Mouse (Mus musculus) MEL (cell line): ENCODE measurements around the gene Nr2f2. TPM values are rescaled to one million over a fixed set of nuclear protein-coding genes. Genes with fewer than 3 reads are reported as not detected.

Experiments used
- DNase-seq: peaks from one replicate; pipeline ENCODE4 v3.0.0; 2011; ENCODE audit warnings: low read depth, low spot score
- H3K27ac ChIP-seq: 2 replicates; pipeline ENCODE4 v1.5.1; 2012; ENCODE audit warnings: low read depth, mild to moderate bottlenecking, control low read depth, low read length, moderate library complexity; ENCODE audit not compliant: control insufficient read depth
- H3K27me3 ChIP-seq, 2 experiments: fragments of 150-350 bp in 1 of 2; sonication (generic) in 1 of 2; 2 replicates each; pipeline ENCODE4 v1.6.1; 2012; ENCODE audit warnings: low read length in 2 of 2, mild to moderate bottlenecking in 2 of 2, improper control_type of control experiment in 1 of 2, moderate library complexity in 1 of 2; ENCODE audit not compliant: insufficient read depth in 2 of 2, control insufficient read depth in 1 of 2
- H3K36me3 ChIP-seq, 2 experiments: 2 replicates each; pipeline ENCODE4 v1.6.1; 2012 to 2014; ENCODE audit warnings: low read length in 2 of 2, improper control_type of control experiment in 1 of 2, inconsistent platforms in 1 of 2, mild to moderate bottlenecking in 1 of 2; ENCODE audit not compliant: insufficient read depth in 2 of 2, control insufficient read depth in 1 of 2
- H3K4me1 ChIP-seq, 2 experiments: fragments of 150-350 bp in 1 of 2; sonication (generic) in 1 of 2; 2 replicates each; pipeline ENCODE4 v1.6.1; 2012; ENCODE audit warnings: low read length in 2 of 2, improper control_type of control experiment in 1 of 2, mild to moderate bottlenecking in 1 of 2; ENCODE audit not compliant: insufficient read depth in 2 of 2, control insufficient read depth in 1 of 2
- H3K4me3 ChIP-seq, 2 experiments: fragments of 150-350 bp in 1 of 2; sonication (generic) in 1 of 2; 2 replicates each; pipeline ENCODE4 v1.5.1; 2012; ENCODE audit warnings: low read depth in 2 of 2, low read length in 2 of 2, mild to moderate bottlenecking in 2 of 2, moderate library complexity in 2 of 2, control low read depth in 1 of 2, improper control_type of control experiment in 1 of 2; ENCODE audit not compliant: control insufficient read depth in 1 of 2, insufficient read depth in 1 of 2
- H3K79me2 ChIP-seq: 2 replicates; pipeline ENCODE4 v1.6.1; 2012; ENCODE audit warnings: mild to moderate bottlenecking, low read length, moderate library complexity; ENCODE audit not compliant: control insufficient read depth, poor library complexity, insufficient read depth
- H3K9ac ChIP-seq: 2 replicates; pipeline ENCODE4 v1.6.1; 2012; ENCODE audit warnings: low read depth, mild to moderate bottlenecking, control low read depth, low read length, moderate library complexity; ENCODE audit not compliant: control insufficient read depth, poor library complexity, severe bottlenecking
- H3K9me3 ChIP-seq: fragments of 150-350 bp; sonication (generic); replicated peaks from 2 replicates; pipeline ENCODE4 v1.6.1; 2012; ENCODE audit warnings: mild to moderate bottlenecking, low read length, improper control_type of control experiment, moderate library complexity; ENCODE audit not compliant: insufficient read depth
- BHLHE40 ChIP-seq: IDR thresholded peaks from 2 replicates; pipeline ENCODE4 v1.6.1; 2012; ENCODE audit warnings: low read depth, mild to moderate bottlenecking, inconsistent platforms, low read length, improper control_type of control experiment, borderline replicate concordance
- CTCF ChIP-seq, 3 experiments: IDR thresholded peaks in 2 of 3; conservative IDR thresholded peaks in 1 of 3; 2 replicates each; pipeline ENCODE4 v1.5.1; 2011 to 2012; ENCODE audit warnings: low read length in 3 of 3, low read depth in 2 of 3, mild to moderate bottlenecking in 2 of 3, improper control_type of control experiment in 1 of 3, inconsistent platforms in 1 of 3, mixed read lengths in 1 of 3, moderate library complexity in 1 of 3; ENCODE audit not compliant: control insufficient read depth in 1 of 3, insufficient read depth in 1 of 3, poor library complexity in 1 of 3, severe bottlenecking in 1 of 3
- E2F4 ChIP-seq: IDR thresholded peaks from 2 replicates; pipeline ENCODE4 v1.6.1; 2011; ENCODE audit warnings: low read depth, low read length, improper control_type of control experiment, borderline replicate concordance
- GABPA ChIP-seq: IDR thresholded peaks from 2 replicates; pipeline ENCODE4 v1.6.1; 2012; ENCODE audit warnings: low read depth, mild to moderate bottlenecking, inconsistent platforms, low read length, improper control_type of control experiment, moderate library complexity
- JUND ChIP-seq: IDR thresholded peaks from 2 replicates; pipeline ENCODE4 v1.6.1; 2011; ENCODE audit warnings: low read depth, mild to moderate bottlenecking, improper control_type of control experiment, low read length
- MAFK ChIP-seq: IDR thresholded peaks from 2 replicates; pipeline ENCODE4 v1.6.1; 2011; ENCODE audit warnings: low read depth, mild to moderate bottlenecking, low read length, improper control_type of control experiment, borderline replicate concordance
- MAX ChIP-seq: IDR thresholded peaks from 2 replicates; pipeline ENCODE4 v1.6.1; 2011; ENCODE audit warnings: low read length, improper control_type of control experiment
- MAZ ChIP-seq: IDR thresholded peaks from 2 replicates; pipeline ENCODE4 v1.6.1; 2012; ENCODE audit warnings: low read depth, mild to moderate bottlenecking, inconsistent platforms, low read length, improper control_type of control experiment
- MEF2A ChIP-seq: IDR thresholded peaks from 2 replicates; pipeline ENCODE4 v1.6.1; 2014; ENCODE audit warnings: low read depth, mild to moderate bottlenecking, inconsistent platforms, low read length, improper control_type of control experiment; ENCODE audit not compliant: poor library complexity, insufficient replicate concordance, severe bottlenecking; ENCODE audit errors: extremely low read depth
- MXI1 ChIP-seq: IDR thresholded peaks from 2 replicates; pipeline ENCODE4 v1.6.1; 2011; ENCODE audit warnings: mild to moderate bottlenecking, low read depth, low read length, improper control_type of control experiment
- MYB ChIP-seq: IDR thresholded peaks from 2 replicates; pipeline ENCODE4 v1.6.1; 2011; ENCODE audit warnings: mild to moderate bottlenecking, low read depth, low read length, improper control_type of control experiment
- MYC ChIP-seq: IDR thresholded peaks from 2 replicates; pipeline ENCODE4 v1.6.1; 2011; ENCODE audit warnings: low read depth, mild to moderate bottlenecking, low read length, improper control_type of control experiment, moderate library complexity
- NELFE ChIP-seq: IDR thresholded peaks from 2 replicates; pipeline ENCODE4 v1.6.1; 2011; ENCODE audit warnings: low read depth, low read length, improper control_type of control experiment
- NRF1 ChIP-seq: IDR thresholded peaks from 2 replicates; pipeline ENCODE4 v1.6.1; 2014; ENCODE audit warnings: low read depth, mild to moderate bottlenecking, inconsistent platforms, low read length, improper control_type of control experiment, moderate library complexity; ENCODE audit not compliant: poor library complexity, insufficient read depth, severe bottlenecking
- POLR2A ChIP-seq, 2 experiments: IDR thresholded peaks; 2 replicates each; pipeline ENCODE4 v1.6.1; 2011 to 2012; ENCODE audit warnings: low read length in 2 of 2, mild to moderate bottlenecking in 2 of 2, control low read depth in 1 of 2, improper control_type of control experiment in 1 of 2, low read depth in 1 of 2, moderate library complexity in 1 of 2; ENCODE audit not compliant: control insufficient read depth in 1 of 2, insufficient read depth in 1 of 2, poor library complexity in 1 of 2
- POLR2AphosphoS2 ChIP-seq: IDR thresholded peaks from 2 replicates; pipeline ENCODE4 v1.6.1; 2011; ENCODE audit warnings: low read length, improper control_type of control experiment
- SIN3A ChIP-seq: IDR thresholded peaks from 2 replicates; pipeline ENCODE4 v1.6.1; 2012; ENCODE audit warnings: low read length, improper control_type of control experiment, inconsistent platforms
- SMC3 ChIP-seq: IDR thresholded peaks from 2 replicates; pipeline ENCODE4 v1.6.1; 2011; ENCODE audit warnings: low read depth, low read length, improper control_type of control experiment
- TAL1 ChIP-seq: IDR thresholded peaks from 2 replicates; pipeline ENCODE4 v1.6.1; 2012; ENCODE audit warnings: mild to moderate bottlenecking, inconsistent platforms, low read length, moderate library complexity, mixed read lengths
- UBTF ChIP-seq: IDR thresholded peaks from 2 replicates; pipeline ENCODE4 v1.6.1; 2012; ENCODE audit warnings: low read depth, mild to moderate bottlenecking, inconsistent platforms, low read length, improper control_type of control experiment, moderate library complexity, borderline replicate concordance; ENCODE audit not compliant: insufficient read depth
- USF2 ChIP-seq, 2 experiments: IDR thresholded peaks; 2 replicates each; pipeline ENCODE4 v1.6.1; 2011 to 2012; ENCODE audit warnings: improper control_type of control experiment in 2 of 2, low read length in 2 of 2, borderline replicate concordance in 1 of 2, inconsistent platforms in 1 of 2, low read depth in 1 of 2, mild to moderate bottlenecking in 1 of 2; ENCODE audit not compliant: insufficient read depth in 1 of 2
- ZC3H11A ChIP-seq: IDR thresholded peaks from 2 replicates; pipeline ENCODE4 v1.6.1; 2012; ENCODE audit warnings: low read depth, mild to moderate bottlenecking, inconsistent platforms, low read length, improper control_type of control experiment
- ZNF384 ChIP-seq: IDR thresholded peaks from 2 replicates; pipeline ENCODE4 v1.6.1; 2012; ENCODE audit warnings: low read depth, mild to moderate bottlenecking, inconsistent platforms, low read length, improper control_type of control experiment
- polyA plus RNA-seq, 2 experiments: library from polyadenylated mRNA; stranded (reverse) in 1 of 2; unstranded in 1 of 2; fragments of >175 nt in 1 of 2; fragments of >200 nt in 1 of 2; gene quantifications; 2 replicates each; pipeline versions ENCODE4 v1.2.1 to v1.2.4; 2012; ENCODE audit warnings: low replicate concordance in 2 of 2, low read depth in 1 of 2; ENCODE audit not compliant: insufficient read length in 2 of 2, insufficient read depth in 1 of 2, missing spikeins in 1 of 2
- total RNA-seq: library from RNA; depleted of rRNA; stranded (reverse); fragments of 300-350 nt; gene quantifications from 2 replicates; pipeline ENCODE4 v1.2.3, GENCODE M21; 2012

The Nr2f2 gene
- total and polyA plus RNA-seq, 3 experiments, result not detected

- H3K27me3 ChIP-seq, result no peaks in the 10 kb centered on the region
- DNase-seq, result no peak
Observed at GRCm38 (mm10) chr7:70364798-70365197, 1.7 kb downstream of the Nr2f2 start.

GRCm38 (mm10) chr7:70363351-70363750 lies 3.2 kb downstream of the Nr2f2 start:
- no peaks in the 10 kb centered on the region for H3K9me3 ChIP-seq
- H3K4me1 ChIP-seq, result no peaks in the 10 kb centered on the region
- H3K79me2 ChIP-seq, result no peaks in the 10 kb centered on the region
- no peak for DNase-seq
- H3K27ac ChIP-seq, result no peak overlapping the region
- H3K36me3 ChIP-seq, result no peaks in the 10 kb centered on the region
- H3K27me3 ChIP-seq, result no peaks in the 10 kb centered on the region
- H3K9ac ChIP-seq, result no peak overlapping the region
- no peak overlapping the region for H3K4me3 ChIP-seq
- TF ChIP-seq SMC3, result no peak
- TF ChIP-seq ZNF384, result no peak
- TF ChIP-seq CTCF (IDR thresholded peaks at IDR 0.05 in 2 of 3, conservative IDR thresholded peaks at IDR 0.05 in 1 of 3; ENCODE audit: control insufficient read depth in 1 of 3, insufficient read depth in 1 of 3, low read depth in 2 of 3, low read length in 3 of 3, poor library complexity in 1 of 3, severe bottlenecking in 1 of 3), result no peak
- no peak for TF ChIP-seq MEF2A
- TF ChIP-seq MAFK, result no peak
- no peak for TF ChIP-seq TAL1
- TF ChIP-seq POLR2A (IDR thresholded peaks at IDR 0.05; ENCODE audit: control insufficient read depth in 1 of 2, insufficient read depth in 1 of 2, low read depth in 1 of 2, low read length in 2 of 2, poor library complexity in 1 of 2), result no peak
- no peak for TF ChIP-seq USF2 (IDR thresholded peaks at IDR 0.05; ENCODE audit: borderline replicate concordance in 1 of 2, insufficient read depth in 1 of 2, low read depth in 1 of 2, low read length in 2 of 2)
- TF ChIP-seq, all 39 proteins: peak for 0

More at GRCm38 (mm10) chr7:70364798-70365197, 1.7 kb downstream of the Nr2f2 start:
- no peaks in the 10 kb centered on the region for H3K4me1 ChIP-seq
- H3K9ac ChIP-seq, result no peak overlapping the region
- no peak overlapping the region for H3K4me3 ChIP-seq
- no peaks in the 10 kb centered on the region for H3K79me2 ChIP-seq
- TF ChIP-seq MYB, result no peak
- TF ChIP-seq NELFE, result no peak
- TF ChIP-seq ZC3H11A, result no peak
- no peak for TF ChIP-seq UBTF
- H3K27ac ChIP-seq, result no peak overlapping the region
- H3K36me3 ChIP-seq, result no peaks in the 10 kb centered on the region
- no peaks in the 10 kb centered on the region for H3K9me3 ChIP-seq

DNA sequence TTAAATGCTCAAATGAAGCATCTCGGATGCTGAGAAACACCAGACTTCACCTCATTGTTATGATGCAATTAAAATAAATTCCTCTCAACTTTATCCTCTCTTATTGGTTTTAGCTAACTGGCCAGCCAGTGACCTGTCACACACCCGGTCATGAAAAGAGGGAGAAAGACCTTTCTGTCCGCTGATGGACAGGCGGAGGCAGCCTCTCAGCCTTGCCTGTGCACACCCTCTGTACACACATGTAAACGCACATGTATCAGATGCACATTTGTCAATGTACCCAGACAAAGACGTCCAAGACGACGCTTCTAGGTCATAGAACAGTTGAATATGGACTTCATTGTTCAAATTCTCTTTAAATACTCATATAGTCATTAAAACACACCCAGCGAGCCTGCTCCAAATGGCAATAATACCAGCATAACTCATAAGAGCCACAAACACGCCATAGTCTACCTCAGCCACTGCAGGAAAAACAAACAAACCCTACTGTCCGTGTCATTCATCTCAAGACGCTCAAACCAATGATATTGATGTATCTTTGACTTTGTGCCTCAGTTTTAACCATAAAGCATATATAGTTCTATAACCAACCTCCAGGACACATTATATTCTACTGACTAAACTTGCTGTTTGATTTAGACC lies 3.9 kb downstream of the Nr2f2 start:
- Histone ChIP-seq H3K9ac (no peak overlapping the region), H3K4me3 (no peak overlapping the region), H3K79me2 (no peaks in the 10 kb centered on the region), H3K27ac (no peak overlapping the region), H3K4me1 (no peaks in the 10 kb centered on the region), H3K9me3 (no peaks in the 10 kb centered on the region), H3K27me3 (no peaks in the 10 kb centered on the region), H3K36me3 (no peaks in the 10 kb centered on the region)
- TF ChIP-seq MAX (no peak), USF2 (IDR thresholded peaks at IDR 0.05; ENCODE audit: borderline replicate concordance in 1 of 2, insufficient read depth in 1 of 2, low read depth in 1 of 2, low read length in 2 of 2) (no peak), MAZ (no peak), NRF1 (no peak), E2F4 (no peak), MYC (no peak), MXI1 (no peak), GABPA (no peak), SIN3A (no peak), JUND (no peak), ZC3H11A (no peak), BHLHE40 (no peak), POLR2AphosphoS2 (no peak), TAL1 (no peak)
- no peak for DNase-seq
